Mouse (Mus musculus) brain, embryonic 14.5 days (tissue): ENCODE data around the gene Shisal2b.

ENCODE experiments used
- CTCF ChIP-seq: fragments of 200-500 bp; IDR thresholded peaks from 2 replicates; pipeline ENCODE4 v1.5.1; 2012; ENCODE audit warnings: inconsistent platforms, mild to moderate bottlenecking, moderate library complexity, borderline replicate concordance; ENCODE audit not compliant: insufficient read depth, insufficient read length; ENCODE audit errors: extremely low read depth
- POLR2A ChIP-seq: fragments of 200-500 bp; IDR thresholded peaks from 2 replicates; pipeline ENCODE4 v1.6.1; 2012; ENCODE audit warnings: mild to moderate bottlenecking, inconsistent platforms, borderline replicate concordance; ENCODE audit not compliant: poor library complexity, insufficient read depth, insufficient read length, severe bottlenecking; ENCODE audit errors: extremely low read depth

- no peak for TF ChIP-seq CTCF
- no peak for TF ChIP-seq POLR2A
Measured at GRCm38 (mm10) chr13:104825470-104825869, 38.2 kb downstream of the Shisal2b start.
